Mouse (Mus musculus) small intestine, adult 2 months (tissue): ENCODE measurements around the gene M1ap. TPM values are rescaled to one million over a fixed set of nuclear protein-coding genes. Genes with fewer than 3 reads are reported as not detected.
A peak's percentile ranks its signal among the peaks of the same experiment; 100 is the strongest.

Source experiments
- H3K27ac ChIP-seq: fragments of 200-500 bp; 2 replicates; pipeline ENCODE4 v1.5.1; 2012; ENCODE audit warnings: low read depth, low read length, control low read depth, inconsistent platforms; ENCODE audit not compliant: insufficient read depth
- H3K27me3 ChIP-seq: fragments of 200-500 bp; 2 replicates; pipeline ENCODE4 v1.6.1; 2012; ENCODE audit warnings: mild to moderate bottlenecking, moderate library complexity, low read length, inconsistent platforms; ENCODE audit not compliant: control insufficient read depth, insufficient read depth
- H3K36me3 ChIP-seq: fragments of 200-500 bp; 2 replicates; pipeline ENCODE4 v1.6.1; 2012; ENCODE audit warnings: mild to moderate bottlenecking, low read length, control low read depth, inconsistent platforms; ENCODE audit not compliant: control insufficient read depth, insufficient read depth
- H3K4me1 ChIP-seq: fragments of 200-500 bp; 2 replicates; pipeline ENCODE4 v1.6.1; 2012; ENCODE audit warnings: low read length, inconsistent platforms, mixed read lengths; ENCODE audit not compliant: control insufficient read depth, insufficient read depth, insufficient read length
- H3K4me3 ChIP-seq: fragments of 200-500 bp; 2 replicates; pipeline ENCODE4 v1.5.1; 2012; ENCODE audit warnings: low read depth, mild to moderate bottlenecking, control low read depth, inconsistent platforms, low read length, moderate library complexity
- CTCF ChIP-seq: fragments of 200-500 bp; IDR thresholded peaks from 2 replicates; pipeline ENCODE4 v1.5.1; 2012; ENCODE audit warnings: low read depth, mild to moderate bottlenecking, control low read depth, inconsistent platforms, low read length, moderate library complexity, mixed read lengths; ENCODE audit not compliant: insufficient replicate concordance, insufficient read length; ENCODE audit errors: extremely low read depth
- POLR2A ChIP-seq: fragments of 200-500 bp; IDR thresholded peaks from 2 replicates; pipeline ENCODE4 v1.6.1; 2012; ENCODE audit warnings: low read depth, mild to moderate bottlenecking, control low read depth, inconsistent platforms, low read length, moderate library complexity
- WGBS: fragments of 180-500 bp; shearing (Covaris S2); methylation state at CpG from one replicate; pipeline ENCODE4 v1.1.7; 2018; 5-methylcytosine and 5-hydroxymethylcytosine counted together
- polyA plus RNA-seq: library from polyadenylated mRNA; depleted of rRNA; stranded (reverse); fragments of >200 nt; gene quantifications from 2 replicates; pipeline ENCODE4 v1.2.3, GENCODE M21; 2012

M1ap gene
- polyA plus RNA-seq, 1 experiment = 1.3 TPM

DNA sequence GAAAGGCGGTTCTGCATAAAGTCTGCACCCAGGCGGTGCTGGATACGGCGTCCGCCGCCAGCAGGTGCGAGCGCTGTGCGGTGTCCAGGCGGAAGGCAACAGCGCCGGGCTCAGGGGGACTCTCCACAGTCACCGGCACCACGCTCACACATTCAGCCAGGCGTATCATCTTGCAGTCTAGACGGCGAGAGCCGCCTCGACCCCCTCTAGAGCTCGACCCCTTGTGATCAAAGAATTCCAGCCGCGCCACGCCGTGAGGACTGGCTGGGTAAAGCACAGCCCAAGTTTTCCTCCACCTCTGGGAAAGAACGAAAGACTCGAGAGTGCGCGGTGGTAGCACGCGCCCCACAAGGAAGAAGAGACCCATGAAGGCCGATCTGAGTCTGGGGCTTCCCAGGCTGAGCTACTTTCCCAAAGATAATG lies 86.1 kb downstream of the M1ap start:
- H3K4me3 ChIP-seq = peak overlapping the region; percentile 95
- H3K27me3 ChIP-seq = no peaks in the 10 kb centered on the region
- peak overlapping the region; percentile 31 for H3K27ac ChIP-seq
- peaks cover 7% of the 10 kb centered on the region for H3K4me1 ChIP-seq
- TF ChIP-seq CTCF = peak; percentile 16; the same call in 1 of the 2 replicates
- TF ChIP-seq POLR2A = no peak; the same call in 1 of the 2 replicates
- under 1% methylated on average over 31 of the region's 31 CpGs for WGBS
- H3K36me3 ChIP-seq = peaks cover 6% of the 10 kb centered on the region; the same call in 1 of the 2 replicates

- Histone ChIP-seq H3K36me3 (peaks cover 6% of the 10 kb centered on the region; the same call in 1 of the 2 replicates), H3K4me1 (peaks cover 11% of the 10 kb centered on the region), H3K4me3 (peak within 1 kb of the TSS; percentile 95), H3K27ac (peak within 1 kb of the TSS; percentile 53), H3K27me3 (no peaks in the 10 kb centered on the region)
- TF ChIP-seq CTCF = no peak
- TF ChIP-seq POLR2A = peak; percentile 49; the same call in 1 of the 2 replicates
- WGBS = 2% methylated on average over 51 of the region's 51 CpGs
Observed at GRCm38 (mm10) chr6:83033249-83034185, 86.8 kb downstream of the M1ap start, which contains the start of the genes Dok1 and Loxl3. Gene Dok1 (minus strand): TSS chr6:83033471. Gene Loxl3 (plus strand): TSS chr6:83034173.

GRCm38 (mm10) chr6:83034463-83035055 lies 87.9 kb downstream of the M1ap start:
- Histone ChIP-seq H3K36me3 (peaks cover 6% of the 10 kb centered on the region; the same call in 1 of the 2 replicates), H3K27me3 (no peaks in the 10 kb centered on the region), H3K27ac (no peak overlapping the region), H3K4me1 (peaks cover 14% of the 10 kb centered on the region), H3K4me3 (peak overlapping the region; percentile 95)
- TF ChIP-seq CTCF (no peak), POLR2A (no peak)
- 73% methylated on average over 5 of the region's 5 CpGs for WGBS

DNA sequence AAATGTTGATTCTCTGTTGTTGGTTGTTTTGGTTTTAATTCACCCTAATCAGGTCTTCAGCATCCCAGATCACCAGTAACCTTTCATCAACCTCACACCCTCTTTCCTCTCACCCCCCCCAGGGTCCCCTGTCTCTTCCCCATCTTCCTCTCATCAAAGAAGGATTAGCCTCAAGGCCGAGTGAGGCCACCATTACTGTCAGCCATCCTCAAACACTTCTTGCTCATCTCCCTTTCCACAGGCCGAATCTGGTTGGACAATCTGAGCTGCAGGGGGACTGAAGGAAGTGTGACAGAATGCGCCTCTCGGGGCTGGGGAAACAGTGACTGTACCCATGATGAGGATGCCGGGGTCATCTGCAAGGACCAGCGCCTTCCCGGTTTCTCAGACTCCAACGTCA lies 90.5 kb downstream of the M1ap start:
- H3K36me3 ChIP-seq = no peaks in the 10 kb centered on the region
- no peak overlapping the region for H3K4me3 ChIP-seq
- H3K27ac ChIP-seq = no peak overlapping the region
- no peaks in the 10 kb centered on the region for H3K27me3 ChIP-seq
- 86% methylated on average over 8 of the region's 8 CpGs for WGBS
- peaks cover 12% of the 10 kb centered on the region for H3K4me1 ChIP-seq
- no peak for TF ChIP-seq CTCF
- no peak for TF ChIP-seq POLR2A

GRCm38 (mm10) chr6:83038496-83039012 lies 91.9 kb downstream of the M1ap start:
- no peak overlapping the region for H3K27ac ChIP-seq
- H3K4me3 ChIP-seq = peak overlapping the region; percentile 47
- H3K27me3 ChIP-seq = no peaks in the 10 kb centered on the region
- WGBS = 10% methylated on average over 24 of the region's 24 CpGs
- no peaks in the 10 kb centered on the region for H3K36me3 ChIP-seq
- TF ChIP-seq CTCF (no peak), POLR2A (no peak; the same call in 1 of the 2 replicates)
- peaks cover 11% of the 10 kb centered on the region for H3K4me1 ChIP-seq

DNA sequence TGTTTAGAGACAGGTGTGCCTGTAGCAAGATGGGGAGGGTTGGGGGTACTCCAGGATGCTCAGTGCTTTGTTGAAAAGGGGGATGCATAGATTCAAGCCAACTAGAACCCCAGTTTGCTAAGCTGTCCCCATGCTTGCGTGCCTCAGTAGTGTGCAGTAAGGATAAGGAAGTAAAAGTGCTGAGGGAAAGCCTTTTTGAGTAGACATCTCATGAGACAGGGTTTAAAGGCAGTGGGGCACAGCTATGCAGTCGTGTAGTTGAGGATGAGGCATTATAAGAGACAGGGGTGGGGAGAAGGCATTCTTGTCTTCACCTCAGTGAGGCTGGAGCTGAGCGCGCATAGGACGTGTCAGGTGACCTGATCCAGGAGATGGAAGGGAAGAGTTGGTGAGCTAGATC lies 93.9 kb downstream of the M1ap start:
- peaks cover 7% of the 10 kb centered on the region for H3K4me1 ChIP-seq
- TF ChIP-seq POLR2A (no peak), CTCF (no peak)
- WGBS = 86% methylated on average over 5 of the region's 5 CpGs

More for the DNA sequence above, 93.9 kb downstream of the M1ap start:
- Histone ChIP-seq H3K27me3 (no peaks in the 10 kb centered on the region), H3K36me3 (no peaks in the 10 kb centered on the region), H3K27ac (no peak overlapping the region), H3K4me3 (no peak overlapping the region)
